Mouse (Mus musculus): Measurements from ENCODE around the gene Zfp980. TPM values are rescaled to one million over a fixed set of nuclear protein-coding genes. Genes with fewer than 3 reads are reported as not detected.
"Not testable (repeated sequence)": the region's sequence is repeated elsewhere in the genome, so short reads cannot be mapped to it uniquely, and the experiment has no call there.

Zfp980 gene
- not detected in 2 replicates for polyA plus RNA-seq (2012; ENCODE audit: insufficient read depth, insufficient read length, missing spikeins)

- H3K4me1 ChIP-seq (ENCODE audit: control insufficient read depth, insufficient read depth, low read length); H3K27ac ChIP-seq (ENCODE audit: insufficient read depth, low read depth, low read length); H3K4me3 ChIP-seq (ENCODE audit: insufficient read depth, low read length): not testable (repeated sequence)
Measured at GRCm38 (mm10) chr4:145670385-145670784, at the start of gene Zfp980. TSS of gene Zfp980 (plus strand) at chr4:145670685.

GRCm38 (mm10) chr4:145640416-145641185 lies 29.9 kb upstream of the Zfp980 start:
- H3K27ac ChIP-seq (ENCODE audit: insufficient read depth, low read depth, low read length); H3K4me3 ChIP-seq (ENCODE audit: insufficient read depth, low read length); H3K4me1 ChIP-seq (ENCODE audit: control insufficient read depth, insufficient read depth, low read length): not testable (repeated sequence)

- H3K4me1 ChIP-seq (ENCODE audit: control insufficient read depth, insufficient read depth, low read length); H3K27ac ChIP-seq (ENCODE audit: insufficient read depth, low read depth, low read length); H3K4me3 ChIP-seq (ENCODE audit: insufficient read depth, low read length): not testable (repeated sequence)
Measured at GRCm38 (mm10) chr4:145674286-145674780, 3.8 kb downstream of the Zfp980 start.

GRCm38 (mm10) chr4:145680217-145680616 lies 9.7 kb downstream of the Zfp980 start:
- not testable (repeated sequence) for H3K27ac ChIP-seq (ENCODE audit: insufficient read depth, low read depth, low read length); H3K4me3 ChIP-seq (ENCODE audit: insufficient read depth, low read length); H3K4me1 ChIP-seq (ENCODE audit: control insufficient read depth, insufficient read depth, low read length)

GRCm38 (mm10) chr4:145680672-145681387 lies 10.3 kb downstream of the Zfp980 start:
- H3K4me3 ChIP-seq (ENCODE audit: insufficient read depth, low read length); H3K4me1 ChIP-seq (ENCODE audit: control insufficient read depth, insufficient read depth, low read length); H3K27ac ChIP-seq (ENCODE audit: insufficient read depth, low read depth, low read length): not testable (repeated sequence)

GRCm38 (mm10) chr4:145682021-145682420 lies 11.5 kb downstream of the Zfp980 start:
- H3K4me1 ChIP-seq (ENCODE audit: control insufficient read depth, insufficient read depth, low read length); H3K27ac ChIP-seq (ENCODE audit: insufficient read depth, low read depth, low read length); H3K4me3 ChIP-seq (ENCODE audit: insufficient read depth, low read length): not testable (repeated sequence)

- not testable (repeated sequence) for H3K27ac ChIP-seq (ENCODE audit: insufficient read depth, low read depth, low read length); H3K4me3 ChIP-seq (ENCODE audit: insufficient read depth, low read length); H3K4me1 ChIP-seq (ENCODE audit: control insufficient read depth, insufficient read depth, low read length)
Measured at GRCm38 (mm10) chr4:145683024-145683766, 12.7 kb downstream of the Zfp980 start.

GRCm38 (mm10) chr4:145686061-145686460 lies 15.6 kb downstream of the Zfp980 start:
- H3K4me1 ChIP-seq (ENCODE audit: control insufficient read depth, insufficient read depth, low read length); H3K4me3 ChIP-seq (ENCODE audit: insufficient read depth, low read length); H3K27ac ChIP-seq (ENCODE audit: insufficient read depth, low read depth, low read length): not testable (repeated sequence)

GRCm38 (mm10) chr4:145744935-145745644 lies 74.6 kb downstream of the Zfp980 start:
- not testable (repeated sequence) for H3K27ac ChIP-seq (ENCODE audit: insufficient read depth, low read depth, low read length); H3K4me1 ChIP-seq (ENCODE audit: control insufficient read depth, insufficient read depth, low read length); H3K4me3 ChIP-seq (ENCODE audit: insufficient read depth, low read length)

GRCm38 (mm10) chr4:145745645-145745991 lies 75.1 kb downstream of the Zfp980 start:
- H3K4me1 ChIP-seq (ENCODE audit: control insufficient read depth, insufficient read depth, low read length); H3K27ac ChIP-seq (ENCODE audit: insufficient read depth, low read depth, low read length); H3K4me3 ChIP-seq (ENCODE audit: insufficient read depth, low read length): not testable (repeated sequence)

Other genes starting within 250 kb of the Zfp980 start
- gene Zfp990, start 159.9 kb upstream of the Zfp980 start, polyA plus RNA-seq (2012; ENCODE audit: insufficient read depth, insufficient read length, missing spikeins): 0.45 TPM in 1 of 2 replicates, not detected in the other
- 17.8 and 28.5 TPM in 2 replicates for gene Gm13212, start 85.5 kb upstream of the Zfp980 start, polyA plus RNA-seq (2012; ENCODE audit: insufficient read depth, insufficient read length, missing spikeins)
- not detected in 2 replicates for gene Zfp986, start 198.1 kb downstream of the Zfp980 start, polyA plus RNA-seq (2012; ENCODE audit: insufficient read depth, insufficient read length, missing spikeins)